Mouse (Mus musculus) lung, postnatal 25 days (tissue): ENCODE results near the gene Olfr860.
"Not testable (repeated sequence)": the region's sequence is repeated elsewhere in the genome, so short reads cannot be mapped to it uniquely, and the experiment has no call there.

ENCODE experiments used
- DNase-seq: peaks from one replicate; pipeline ENCODE4 v3.0.0; 2022; ENCODE audit warnings: low spot score

Gene Olfr860

GRCm38 (mm10) chr9:19849647-19850046 is at the start of gene Olfr860:
Olfr860 (minus strand) TSS chr9:19849747.
- no peak for DNase-seq

- DNase-seq = no peak
These were observed 38.4 kb upstream of the Olfr860 start, which contains the start of gene Olfr862 for GRCm38 (mm10) chr9:19887904-19888303. Olfr862 (minus strand) TSS chr9:19888004.

- not testable (repeated sequence) for DNase-seq
These were observed 44.9 kb downstream of the Olfr860 start, which contains the start of gene Olfr859 for GRCm38 (mm10) chr9:19804606-19805005. Olfr859 (plus strand) TSS chr9:19804906.

- DNase-seq = no peak
These were observed 46.5 kb downstream of the Olfr860 start for GRCm38 (mm10) chr9:19803000-19803399.
